Comparison of ENCODE assay signal across 9 mouse cellular contexts in the genomic region with DNA sequence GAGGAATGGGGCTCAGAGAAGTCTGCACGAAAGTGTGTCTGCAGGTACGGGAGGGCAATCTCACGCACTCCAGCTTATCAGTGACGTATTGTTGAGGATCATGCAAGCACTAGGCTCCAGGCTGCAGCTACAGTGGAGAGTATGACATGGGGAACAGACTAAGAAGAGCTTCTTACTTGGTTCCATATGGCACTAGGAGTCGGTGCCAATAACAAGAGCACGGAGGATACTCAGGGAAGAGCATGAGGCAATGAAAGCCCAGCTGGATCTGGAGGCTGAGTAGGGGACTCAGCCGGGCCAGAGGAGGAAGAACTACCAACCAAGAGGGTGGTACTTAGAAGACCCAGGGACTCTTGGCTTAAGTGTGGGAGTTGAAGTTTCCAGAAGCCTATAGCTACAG. TPM values are rescaled to one million over a fixed set of nuclear protein-coding genes. Genes with fewer than 3 reads are reported as not detected.
DNase-seq lines count a peak whose midpoint lies in the region; ATAC-seq and TF ChIP-seq lines count a peak whose summit lies in the region.
"Had no signal": no experiment of that assay in that cellular context is flagged by ENCODE, and none has a peak within 500 bp of the region (broad histone marks: within the 10 kb centered on the region; RNA-seq: fewer than 3 reads in every experiment).

No protein-coding gene starts in this region.

- no peak for TF ChIP-seq POLR2A in liver, adult 2 months (IDR thresholded peaks at IDR 0.05; ENCODE audit: extremely low read depth, insufficient read depth, low read length)

- no peak overlapping the region for H3K4me2 ChIP-seq in liver, embryonic 12.5 days

- DNase-seq in heart, embryonic 10.5 days (ENCODE audit: low spot score) = no peak
- no peak for DNase-seq in heart, adult 9 months (ENCODE audit: low spot score in 2 of 2)
- no peak for DNase-seq in liver, adult 2 months (ENCODE audit: extremely low read depth, low read depth, low spot score)
- peak; percentile 58 for DNase-seq in cerebellum, adult 11 months
- peak; percentile 71 to 72 for DNase-seq in cerebellum, postnatal 25 days
- no peak for DNase-seq in adrenal gland, postnatal 10 days
- DNase-seq in embryo, embryonic 9.5 days (ENCODE audit: extremely low spot score) = no peak

- WGBS in heart, embryonic 10.5 days = 57% methylated on average over 7 of the region's 7 CpGs
- WGBS in liver, adult 2 months = 85% methylated on average over 7 of the region's 7 CpGs
- 64% methylated on average over 7 of the region's 7 CpGs for WGBS in liver, embryonic 12.5 days (ENCODE audit: insufficient replicate concordance)

- H3K9me3 ChIP-seq in heart, embryonic 10.5 days = no peaks in the 10 kb centered on the region
- no peaks in the 10 kb centered on the region for H3K9me3 ChIP-seq in liver, embryonic 12.5 days (replicated peaks)

- peak overlapping the region; percentile 52; the same call in 1 of the 2 replicates for H3K27ac ChIP-seq in heart, embryonic 10.5 days
- peak overlapping the region; percentile 76 for H3K27ac ChIP-seq in liver, adult 2 months (replicated peaks; ENCODE audit: insufficient read depth, low read depth, low read length)
- no peak overlapping the region for H3K27ac ChIP-seq in liver, embryonic 12.5 days

- ATAC-seq in liver, embryonic 12.5 days = no peak

- H3K4me3 ChIP-seq in heart, embryonic 10.5 days = no peak overlapping the region
- no peak overlapping the region for H3K4me3 ChIP-seq in liver, adult 2 months (ENCODE audit: insufficient read depth, low read depth, low read length)
- H3K4me3 ChIP-seq in liver, embryonic 12.5 days = no peak overlapping the region
- H3K4me3 ChIP-seq: megakaryocyte, embryonic 14.5 days had no signal

- peaks cover 76% of the 10 kb centered on the region for H3K4me1 ChIP-seq in heart, embryonic 10.5 days
- H3K4me1 ChIP-seq in liver, adult 2 months (ENCODE audit: control insufficient read depth, insufficient read depth, low read length) = peaks cover 44% of the 10 kb centered on the region
- peaks cover 54% of the 10 kb centered on the region for H3K4me1 ChIP-seq in liver, embryonic 12.5 days

- H3K36me3 ChIP-seq in heart, embryonic 10.5 days = no peaks in the 10 kb centered on the region
- no peaks in the 10 kb centered on the region for H3K36me3 ChIP-seq in liver, adult 2 months (ENCODE audit: control insufficient read depth, insufficient read depth, low read length)
- no peaks in the 10 kb centered on the region for H3K36me3 ChIP-seq in liver, embryonic 12.5 days

- TF ChIP-seq CTCF in liver, adult 2 months (IDR thresholded peaks at IDR 0.05; ENCODE audit: low read depth, low read length) = no peak

- no peak overlapping the region for H3K9ac ChIP-seq in liver, adult 2 months (ENCODE audit: low read depth, low read length)
- H3K9ac ChIP-seq in liver, embryonic 12.5 days = no peak overlapping the region

- H3K27me3 ChIP-seq in heart, embryonic 10.5 days (ENCODE audit: insufficient read depth, poor library complexity, severe bottlenecking) = no peaks in the 10 kb centered on the region
- H3K27me3 ChIP-seq in liver, adult 2 months (ENCODE audit: control insufficient read depth, insufficient read depth, low read length) = no peaks in the 10 kb centered on the region
- H3K27me3 ChIP-seq in liver, embryonic 12.5 days (replicated peaks) = peaks cover 18% of the 10 kb centered on the region

- no peaks in the 10 kb centered on the region for H3K79me2 ChIP-seq in liver, adult 2 months (ENCODE audit: control insufficient read depth, insufficient read depth, low read length)

RNA-seq across cellular contexts. Expression of gene Rock2, which starts 21.1 kb away (rescaled TPM):
- polyA plus RNA-seq in heart, embryonic 10.5 days (2016; fragmentation: Nextera tagmentation; extraction: Ambion mirVana) = 16.9 and 19.6 TPM in 2 replicates
- total RNA-seq in liver, adult 2 months (2014; rRNA removed) = 11.7 and 14.5 TPM in 2 replicates
- 1.5 and 1.7 TPM in 2 replicates for polyA plus RNA-seq in liver, adult 2 months (2012; rRNA removed)
- polyA plus RNA-seq in liver, embryonic 12.5 days (2016; fragmentation: Nextera tagmentation; extraction: Ambion mirVana) = 14.3 and 14.4 TPM in 2 replicates
- 10 to 100 TPM; 49.0 to 67.2 TPM for total RNA-seq in adrenal gland, postnatal 10 days (2021)

Comparison
In these comparisons a context has a peak if more than half of its experiments do, and no peak if none do; other contexts are left out.
1. DNase-seq: peak in cerebellum, adult 11 months (single experiment) and cerebellum, postnatal 25 days (2 of 2); none in heart, embryonic 10.5 days (single experiment), heart, adult 9 months (0 of 2), liver, adult 2 months (single experiment), adrenal gland, postnatal 10 days (single experiment) and embryo, embryonic 9.5 days (single experiment).